Mouse (Mus musculus) bone marrow, adult 2 months (tissue): ENCODE results near the gene Fth1.

ENCODE experiments used
- CTCF ChIP-seq: fragments of 200-500 bp; IDR thresholded peaks from 2 replicates; pipeline ENCODE4 v1.5.1; 2011; ENCODE audit warnings: low read length, control low read depth; ENCODE audit not compliant: control insufficient read depth, insufficient read depth
- POLR2A ChIP-seq: fragments of 200-500 bp; IDR thresholded peaks from 2 replicates; pipeline ENCODE4 v1.6.1; 2011; ENCODE audit warnings: low read depth, mild to moderate bottlenecking, control low read depth, low read length, borderline replicate concordance; ENCODE audit not compliant: control insufficient read depth

- TF ChIP-seq CTCF (no peak), POLR2A (no peak)
Measured at GRCm38 (mm10) chr19:10016151-10016550, 35.8 kb downstream of the Fth1 start.
